Mouse (Mus musculus): ENCODE measurements at regions not wholly inside any gene's neighbourhood (a gene's known extent, or its start where the extent isn't known, plus 50 kb on each side); places are given as distances from the start of the nearest gene placed in this dataset.

DNA sequence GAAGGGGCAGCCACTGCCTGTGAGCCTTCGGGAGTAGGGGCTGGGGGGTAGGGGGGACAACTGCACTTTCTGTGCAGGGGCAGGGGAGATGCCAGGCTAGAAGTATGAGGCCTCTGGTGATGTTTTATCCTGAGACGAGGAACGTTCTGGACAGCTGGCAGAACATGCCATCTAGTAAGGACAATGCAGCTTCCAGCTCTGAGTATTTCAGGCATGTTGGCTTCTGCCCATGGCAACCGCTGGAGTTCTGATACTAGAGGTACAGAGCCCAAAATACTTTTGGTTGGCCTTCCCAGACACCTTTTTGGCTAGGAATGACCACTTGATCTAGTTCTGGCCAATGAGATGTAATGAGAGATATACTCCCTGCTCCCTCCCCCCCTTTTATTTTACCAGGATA, 52.5 kb upstream of the Irx3 start:
- TF ChIP-seq POLR2A (IDR thresholded peaks at IDR 0.05; ENCODE audit: extremely low read depth, insufficient read depth, low read length) = no peak
- TF ChIP-seq CTCF (IDR thresholded peaks at IDR 0.05; ENCODE audit: extremely low read depth, insufficient read depth, low read length) = no peak
